Mouse (Mus musculus): ENCODE results near the gene Aldh3a2. TPM values are rescaled to one million over a fixed set of nuclear protein-coding genes. Genes with fewer than 3 reads are reported as not detected.
"Not testable (repeated sequence)": the region's sequence is repeated elsewhere in the genome, so short reads cannot be mapped to it uniquely, and the experiment has no call there.

Gene Aldh3a2
- total and polyA plus RNA-seq, 3 experiments: 34.7 to 54.3 (median 54.0) TPM

- no peak for DNase-seq
Observed at GRCm38 (mm10) chr11:61212102-61212501, 55.2 kb downstream of the Aldh3a2 start.

GRCm38 (mm10) chr11:61208316-61208715, 58.9 kb downstream of the Aldh3a2 start:
- no peak for DNase-seq

- DNase-seq: no peak
Observed at GRCm38 (mm10) chr11:61207487-61208246, 59.6 kb downstream of the Aldh3a2 start, which contains the start of gene Aldh3a1. Gene Aldh3a1 (plus strand): TSS chr11:61207537.

GRCm38 (mm10) chr11:61206136-61206535, 61.1 kb downstream of the Aldh3a2 start:
- DNase-seq: peak; percentile 59

GRCm38 (mm10) chr11:61205167-61205950, 61.9 kb downstream of the Aldh3a2 start:
- DNase-seq: peak; percentile 20

- no peak for DNase-seq
Observed at GRCm38 (mm10) chr11:61202810-61203209, 64.5 kb downstream of the Aldh3a2 start.

GRCm38 (mm10) chr11:61202186-61202585, 65.1 kb downstream of the Aldh3a2 start:
- DNase-seq: no peak

GRCm38 (mm10) chr11:61199620-61200362, 67.5 kb downstream of the Aldh3a2 start:
- DNase-seq: no peak

- DNase-seq: no peak
Observed at GRCm38 (mm10) chr11:61197935-61198334, 69.3 kb downstream of the Aldh3a2 start.

GRCm38 (mm10) chr11:61196616-61197353, 70.5 kb downstream of the Aldh3a2 start:
- no peak for DNase-seq

- peak; percentile 75 for DNase-seq
Observed at GRCm38 (mm10) chr11:61193392-61193791, 73.9 kb downstream of the Aldh3a2 start.

GRCm38 (mm10) chr11:61192779-61193178, 74.5 kb downstream of the Aldh3a2 start:
- DNase-seq: no peak

- not testable (repeated sequence) for DNase-seq
Observed at GRCm38 (mm10) chr11:61192123-61192522, 75.1 kb downstream of the Aldh3a2 start.

GRCm38 (mm10) chr11:61190776-61191175, 76.5 kb downstream of the Aldh3a2 start:
- no peak for DNase-seq

- no peak for DNase-seq
Observed at GRCm38 (mm10) chr11:61183820-61184219, 83.4 kb downstream of the Aldh3a2 start.

- DNase-seq: no peak
Observed at GRCm38 (mm10) chr11:61181624-61182023, 85.6 kb downstream of the Aldh3a2 start.

- no peak for DNase-seq
Observed at GRCm38 (mm10) chr11:61180361-61180760, 86.9 kb downstream of the Aldh3a2 start.

GRCm38 (mm10) chr11:61176321-61176720, 90.9 kb downstream of the Aldh3a2 start:
- no peak for DNase-seq

GRCm38 (mm10) chr11:61175778-61176177, 91.5 kb downstream of the Aldh3a2 start:
- DNase-seq: no peak

- peak; percentile 100 for DNase-seq
Observed at GRCm38 (mm10) chr11:61174821-61175658, 92.2 kb downstream of the Aldh3a2 start, which contains the start of gene Usp22. Gene Usp22 (minus strand): TSS chr11:61175055.
